Mouse (Mus musculus) erythroblast, embryonic 14.5 days (primary cell): ENCODE data around the gene 1700030K09Rik.

Experiments used
- GATA1 ChIP-seq: IDR thresholded peaks from 2 replicates; pipeline ENCODE4 v1.6.1; 2012; ENCODE audit warnings: low read length, inconsistent platforms, mixed read lengths
- TAL1 ChIP-seq: IDR thresholded peaks from 3 replicates; pipeline ENCODE4 v1.6.1; 2012; ENCODE audit warnings: low read length, inconsistent platforms, mixed read lengths

GRCm38 (mm10) chr8:72499521-72500284, 56.0 kb downstream of the 1700030K09Rik start:
- TF ChIP-seq GATA1 = no peak
- no peak for TF ChIP-seq TAL1
